Mouse (Mus musculus) kidney, postnatal 25 days (tissue): ENCODE measurements around the gene Ncor2.

ENCODE experiments used
- DNase-seq, 2 experiments: peaks; one replicate each; pipeline ENCODE4 v3.0.0; 2021; ENCODE audit warnings: mixed read lengths in 2 of 2

Gene Ncor2

DNA sequence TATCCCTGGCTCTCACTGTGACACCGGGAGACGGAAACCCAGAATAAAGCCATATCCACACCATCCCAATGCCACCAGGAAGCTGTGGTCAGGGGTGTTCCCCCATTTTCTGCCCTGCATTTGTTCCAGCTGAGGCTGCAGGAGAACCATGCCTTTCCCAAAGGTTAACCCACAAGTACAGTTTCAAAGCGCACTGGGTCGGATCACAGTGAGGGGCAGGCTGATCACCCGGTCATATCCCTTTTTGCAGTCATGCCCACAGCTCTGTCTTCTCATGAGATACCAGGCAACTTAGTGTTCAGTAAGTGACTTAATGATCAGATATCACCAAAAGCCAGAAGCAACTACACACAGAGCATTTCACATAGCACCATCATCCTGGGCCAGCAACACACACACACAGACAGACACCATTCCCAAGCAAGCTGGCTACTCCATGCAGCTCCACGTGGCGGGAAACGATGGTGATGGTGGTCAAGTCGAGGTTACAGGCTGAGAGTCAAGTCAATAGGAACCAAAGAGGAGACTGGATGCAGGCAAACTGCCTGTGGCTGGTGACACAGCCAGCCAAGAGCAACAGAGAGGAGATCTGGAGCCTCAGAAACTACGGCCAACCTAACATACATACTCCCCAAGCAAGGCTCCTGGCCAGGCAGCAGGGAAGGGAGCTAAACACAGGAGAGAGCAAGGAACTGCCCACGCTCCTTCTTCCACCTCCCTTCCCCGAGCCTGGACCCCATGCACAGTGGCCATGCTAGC, 35.7 kb downstream of the Ncor2 start:
- DNase-seq, result no peak

DNA sequence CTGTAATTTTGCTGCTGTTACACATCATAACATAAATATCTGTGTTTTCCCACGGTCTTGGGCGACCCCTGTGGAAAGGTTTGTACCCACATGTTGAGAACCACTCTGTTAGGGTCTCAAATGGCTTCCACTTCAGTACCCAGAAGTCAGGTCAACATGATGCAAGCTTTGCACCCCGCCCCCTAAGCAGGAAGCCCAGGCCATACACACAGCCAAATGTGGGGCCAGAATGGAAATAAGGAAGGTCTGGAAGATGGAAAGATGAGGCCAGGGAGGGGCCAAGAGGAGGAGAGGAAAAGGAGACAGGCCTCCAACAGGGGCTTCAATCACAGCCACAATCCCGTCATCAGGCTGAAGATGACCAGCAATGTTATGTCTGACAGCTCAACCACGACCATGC, 37.1 kb downstream of the Ncor2 start:
- no peak for DNase-seq

DNA sequence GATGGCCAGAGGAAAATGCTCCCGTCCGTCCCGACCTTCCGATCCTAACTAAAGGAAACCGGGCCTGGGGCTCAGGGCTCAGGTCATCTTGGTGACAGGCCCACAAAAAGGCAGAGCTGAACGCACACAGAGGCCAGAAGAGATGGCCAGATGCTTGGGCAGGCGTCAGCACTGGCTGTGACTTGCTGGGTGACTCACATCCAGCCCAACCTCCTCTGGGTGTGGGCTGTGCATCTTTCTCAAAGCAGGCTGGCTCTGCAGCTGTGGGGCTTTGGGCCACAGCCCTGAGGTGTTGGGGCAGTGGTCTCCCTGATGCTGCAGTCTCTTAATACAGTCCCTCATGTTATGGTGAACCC, 37.5 kb downstream of the Ncor2 start:
- DNase-seq, result no peak

DNA sequence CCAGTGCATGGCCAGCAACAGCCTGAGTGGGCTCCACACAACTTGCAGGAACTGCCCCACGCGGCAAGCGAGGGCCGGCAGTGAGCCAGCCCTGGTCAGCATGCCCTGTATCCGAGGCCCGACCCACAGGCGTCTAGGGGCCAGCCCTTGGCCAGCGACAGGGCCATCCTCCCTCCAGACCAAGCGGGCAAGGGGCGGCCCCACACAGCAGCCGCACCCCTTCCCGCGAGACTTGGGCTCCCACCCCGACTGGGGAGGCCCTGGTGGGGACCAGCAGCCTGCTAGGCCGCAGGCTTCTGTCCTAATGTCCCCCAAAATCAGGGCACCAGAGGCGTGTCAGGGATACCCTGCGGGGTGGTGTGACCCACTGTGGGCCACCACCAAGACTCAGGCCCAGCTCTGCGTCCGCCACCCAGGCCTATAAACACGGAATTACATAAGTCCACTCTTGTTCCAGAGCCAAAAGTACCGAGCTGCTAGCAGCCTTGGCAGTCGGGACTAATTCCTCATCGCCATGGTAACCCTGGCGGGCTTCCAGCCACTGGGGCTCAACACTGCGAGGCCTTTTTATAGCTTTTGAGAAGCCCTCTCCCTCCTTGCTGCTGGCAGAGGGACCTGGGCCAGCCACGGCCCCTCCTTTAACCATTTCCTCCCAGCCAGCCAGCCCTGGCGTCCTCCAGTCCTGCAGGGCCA, 38.0 kb downstream of the Ncor2 start:
- peak; percentile 100 for DNase-seq

DNA sequence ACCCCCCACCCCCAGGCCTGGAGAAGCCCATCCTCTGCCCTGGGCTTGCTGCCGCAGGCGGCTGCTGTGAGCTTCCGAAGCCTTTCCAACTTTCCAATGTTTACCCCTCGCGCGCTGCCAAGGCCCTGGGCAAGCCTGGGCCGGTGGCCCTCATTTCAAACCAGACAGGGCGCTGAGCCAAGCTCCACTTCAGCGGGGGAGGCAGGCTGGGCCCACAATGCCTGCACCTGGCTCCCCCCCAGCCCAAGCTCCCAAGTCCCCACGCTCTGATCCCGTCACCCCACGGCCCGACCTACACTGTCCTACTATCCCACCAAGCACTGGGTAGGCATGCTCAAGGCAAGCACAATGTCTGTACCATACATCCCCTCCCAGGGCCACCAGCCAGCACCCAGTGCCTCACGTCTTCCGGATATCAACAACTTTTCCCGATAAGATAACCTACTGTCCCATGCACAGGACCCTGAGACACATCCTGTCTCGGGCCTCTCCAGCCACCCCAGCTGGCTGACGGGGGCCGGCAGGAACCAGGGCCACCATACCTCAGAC, 38.8 kb downstream of the Ncor2 start:
- peak; percentile 83 to 90 for DNase-seq

DNA sequence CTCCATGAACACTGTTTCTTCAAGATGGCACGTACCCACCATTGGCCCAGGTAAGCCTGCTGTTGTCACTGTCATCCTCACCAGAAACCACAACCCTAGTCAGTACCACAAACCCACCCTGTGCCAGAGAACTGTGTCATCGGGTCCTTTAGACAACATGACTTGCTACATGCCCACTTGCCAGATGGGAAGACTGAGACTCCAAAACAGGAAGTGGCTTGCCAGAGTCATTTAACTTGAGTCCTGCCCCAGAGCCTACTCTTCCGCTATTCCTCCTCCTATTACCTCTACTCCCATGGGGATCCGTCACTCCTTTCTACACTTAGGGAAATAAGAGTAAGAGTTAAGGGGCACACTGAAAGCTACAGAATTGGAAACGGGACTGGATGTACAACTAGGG, 39.4 kb downstream of the Ncor2 start:
- DNase-seq, result no peak

DNA sequence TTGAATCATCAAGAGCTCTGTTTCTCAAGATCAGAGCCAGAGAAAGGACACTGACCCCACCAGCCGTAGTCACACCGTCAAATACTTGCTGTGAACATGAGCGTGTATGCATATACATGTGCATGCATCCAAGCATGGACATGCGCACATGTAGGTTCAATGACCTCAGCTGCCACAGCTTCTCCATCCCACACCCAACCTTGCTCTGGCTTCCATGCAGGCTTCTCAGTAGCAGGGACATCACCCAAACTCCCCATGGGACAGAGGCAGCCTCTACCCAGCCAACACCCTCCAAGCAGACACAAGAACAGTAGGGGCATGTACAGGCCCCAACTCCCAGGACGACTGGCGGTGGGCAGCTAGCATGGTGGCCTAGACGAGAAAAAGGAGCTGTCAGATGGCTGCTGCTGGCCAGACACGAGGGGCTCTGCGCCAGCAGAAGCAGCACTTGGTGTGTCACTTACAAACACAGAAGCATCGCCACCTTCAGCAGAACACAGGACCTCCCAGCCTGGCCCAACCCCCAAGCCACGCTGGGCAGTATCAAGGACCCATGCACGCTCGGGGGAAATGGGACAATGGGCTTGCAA, 40.1 kb downstream of the Ncor2 start:
- no peak for DNase-seq

DNA sequence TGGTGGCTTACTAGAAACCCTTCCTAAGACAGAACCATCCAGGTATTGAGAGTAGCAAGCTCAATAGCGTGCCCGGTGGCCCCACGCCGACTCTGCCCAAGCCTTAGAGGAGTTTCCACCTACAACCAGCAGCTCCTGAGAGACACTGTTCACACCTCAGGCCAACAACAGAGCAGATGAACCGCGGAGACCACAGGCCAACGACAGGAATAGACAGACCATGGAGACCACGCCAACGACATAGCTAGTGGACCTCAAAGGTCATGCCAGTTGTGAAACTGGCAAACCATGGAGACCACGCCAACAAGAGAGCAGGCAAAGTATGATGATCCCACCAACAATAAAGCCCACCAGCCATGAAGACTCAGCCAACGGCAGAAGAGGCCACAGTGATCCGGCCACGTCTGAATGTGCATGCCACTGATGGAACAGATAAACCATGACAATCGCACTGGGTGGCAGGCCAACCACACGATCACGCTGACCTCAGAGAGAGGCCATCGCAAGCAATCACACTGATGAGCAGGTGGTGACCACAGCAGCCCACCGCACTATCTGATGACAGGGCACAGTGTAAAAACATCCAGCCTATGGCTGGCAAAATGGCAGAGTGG, 41.2 kb downstream of the Ncor2 start:
- DNase-seq, result no peak

DNA sequence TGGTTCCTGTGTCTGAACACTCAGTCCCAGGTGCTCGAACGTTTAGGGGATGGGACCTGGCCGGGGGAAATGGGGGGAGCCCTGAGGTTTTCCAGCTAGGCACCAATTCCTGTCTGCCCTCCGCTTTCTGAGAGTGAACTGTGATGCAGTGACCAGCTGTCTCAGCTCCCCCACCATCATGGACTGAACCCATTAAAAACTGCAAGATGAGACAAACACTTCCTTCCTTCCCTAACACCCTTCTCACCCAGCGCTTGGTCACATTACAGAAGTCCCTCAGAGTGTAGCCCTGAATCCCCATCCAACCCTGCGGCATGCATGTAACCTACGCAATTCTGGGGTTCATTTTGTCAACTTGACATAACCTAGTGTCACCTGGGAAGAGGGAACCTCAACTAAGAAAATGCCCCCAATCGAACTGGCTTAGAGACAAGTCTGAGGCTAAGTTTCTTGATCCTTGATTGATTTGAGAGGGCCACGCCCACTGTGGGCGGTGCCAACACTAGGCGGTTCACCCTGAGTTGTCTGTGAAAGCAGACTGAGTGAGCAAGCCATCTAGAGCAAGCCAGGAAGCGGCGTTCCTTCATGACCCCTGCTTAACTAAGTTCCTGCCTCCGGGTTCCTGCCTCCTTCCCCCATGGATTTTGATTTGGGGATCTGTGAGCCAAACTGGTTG, 41.9 kb downstream of the Ncor2 start:
- DNase-seq, result peak in 1 of 2 experiments; percentile 49

DNA sequence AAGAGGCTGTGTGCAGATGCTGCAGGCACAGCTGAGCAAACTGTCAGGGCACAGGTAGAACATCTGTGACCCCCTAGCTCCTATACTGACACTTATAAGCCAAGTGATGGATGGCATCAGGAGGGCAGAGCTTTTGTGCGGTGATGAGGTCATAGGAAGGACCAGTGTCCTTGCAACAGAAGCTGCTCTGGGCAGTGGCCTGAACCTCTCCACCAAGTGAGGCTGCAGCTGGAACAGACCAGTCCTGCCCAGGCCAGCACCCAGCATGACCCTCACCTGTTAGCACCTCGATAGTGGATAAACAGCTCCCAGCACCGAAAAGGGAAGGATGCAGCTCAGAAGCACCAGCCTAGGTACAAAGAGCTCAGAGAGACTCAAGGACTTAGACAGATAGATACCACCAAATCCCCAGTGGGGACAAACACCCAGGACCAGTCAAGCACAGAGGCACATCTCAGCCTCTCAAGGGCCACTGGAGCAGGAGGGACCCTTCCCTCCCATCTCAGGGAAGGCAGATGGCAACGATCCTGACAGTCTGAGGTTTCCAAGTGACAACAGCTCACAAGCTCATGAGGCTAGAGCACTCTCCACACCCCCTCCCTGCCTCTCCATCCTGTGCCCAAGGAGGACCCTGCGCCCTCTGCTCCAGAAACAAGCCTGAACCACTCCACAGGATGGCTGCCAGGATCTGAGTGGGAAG, 42.6 kb downstream of the Ncor2 start:
- no peak for DNase-seq

DNA sequence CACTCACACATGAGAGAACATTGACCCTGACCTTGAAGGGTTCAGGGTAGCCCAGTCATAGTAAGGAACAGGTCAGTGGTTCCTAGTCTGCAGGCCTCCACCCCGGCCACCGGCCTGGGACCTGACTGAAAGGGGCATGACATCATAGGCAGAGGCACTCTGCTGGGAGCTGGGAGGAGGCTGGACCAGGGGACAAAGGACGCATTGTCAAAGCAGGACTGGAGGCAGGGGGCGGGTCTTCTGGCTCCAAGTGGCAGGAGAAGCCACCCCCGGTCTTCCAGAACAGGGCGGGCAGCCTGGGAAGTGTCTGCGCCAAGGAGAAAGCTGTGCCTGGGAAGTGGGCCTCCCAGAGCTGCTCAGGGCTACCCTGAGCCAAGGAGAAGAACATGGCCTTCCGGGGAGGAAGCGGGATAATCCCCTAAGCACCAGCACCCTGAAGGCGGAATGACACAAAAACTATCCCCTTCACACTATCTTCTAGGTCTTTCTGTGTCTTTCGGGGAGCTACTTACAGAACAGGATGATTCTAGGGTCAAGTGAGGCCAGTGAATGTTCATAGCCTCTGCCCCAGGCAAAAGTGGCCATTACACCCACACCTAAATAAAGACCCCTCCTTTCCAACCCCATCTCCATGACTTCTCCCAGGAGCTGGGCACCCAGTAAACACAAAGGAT, 44.1 kb downstream of the Ncor2 start:
- DNase-seq, result peak; percentile 69 to 90

DNA sequence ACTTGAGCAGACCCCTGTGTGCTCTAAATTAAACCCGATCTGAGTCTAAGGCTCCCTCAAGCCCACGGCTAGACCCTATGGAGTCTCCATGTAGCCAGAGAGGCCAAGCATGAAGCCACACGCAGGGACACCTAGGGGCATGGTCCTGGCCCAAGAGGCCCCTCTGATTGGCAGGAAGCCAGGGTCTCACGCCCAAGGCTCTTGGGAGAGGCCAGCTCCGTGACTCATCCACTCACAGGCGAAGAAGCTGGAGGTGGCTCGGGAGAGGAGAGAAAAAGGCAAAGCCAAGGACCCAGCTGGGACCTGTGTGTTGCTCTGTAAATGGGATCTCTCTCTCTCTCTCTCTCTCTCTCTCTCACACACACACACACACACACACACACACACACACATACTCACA, 44.6 kb downstream of the Ncor2 start:
- no peak for DNase-seq

DNA sequence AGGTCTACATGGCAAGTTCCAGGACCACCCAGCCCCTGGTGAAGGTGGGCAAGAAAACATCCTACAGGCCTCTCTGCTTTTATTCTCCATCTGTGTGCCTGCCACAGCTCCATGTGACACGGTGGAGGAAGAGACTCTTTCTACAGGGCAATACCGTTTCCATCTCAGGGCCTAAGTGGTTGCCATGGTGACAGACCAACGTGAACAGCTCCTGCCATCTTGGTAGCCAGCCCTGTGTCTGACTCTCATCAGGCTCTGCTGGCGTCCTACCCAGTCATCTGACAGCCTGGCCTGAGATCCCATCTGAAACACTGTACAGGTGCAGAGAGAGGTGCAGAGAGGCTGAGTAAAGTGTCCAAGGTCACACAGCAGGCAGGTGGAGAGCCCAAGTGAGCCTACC, 45.4 kb downstream of the Ncor2 start:
- no peak for DNase-seq

DNA sequence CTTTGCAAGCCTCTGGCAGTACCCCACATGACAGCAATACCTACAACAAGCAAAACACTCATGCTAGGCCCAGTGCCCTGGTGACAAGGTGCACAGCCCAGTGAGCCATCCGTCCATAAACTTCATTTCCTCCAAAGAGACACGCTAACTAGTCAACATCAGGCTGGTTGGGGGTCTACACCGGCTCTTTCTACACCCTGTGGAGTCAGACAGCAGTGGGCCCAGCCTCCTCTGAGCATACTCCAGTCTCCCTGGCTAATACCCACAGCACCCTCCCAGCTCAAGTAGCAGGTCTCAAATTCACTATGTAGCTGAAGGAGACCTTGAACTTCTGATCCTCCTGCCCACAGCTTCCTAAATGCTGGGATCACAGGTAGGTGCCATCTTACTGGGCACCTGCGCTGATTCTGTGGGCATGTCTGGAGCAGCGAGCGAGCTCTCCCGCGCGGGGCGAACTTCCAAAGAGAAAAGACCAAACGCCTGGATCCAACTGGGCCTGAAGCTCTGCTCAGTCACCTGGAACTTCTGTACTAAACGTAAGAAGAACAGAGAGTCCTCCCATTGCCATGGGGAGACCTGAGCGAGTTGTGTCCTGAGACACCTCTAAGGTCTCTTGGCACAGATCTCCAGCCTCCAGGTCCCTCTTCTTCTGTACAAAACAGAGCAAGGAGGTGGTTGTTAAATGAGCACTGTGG, 46.3 kb downstream of the Ncor2 start:
- DNase-seq, result no peak

DNA sequence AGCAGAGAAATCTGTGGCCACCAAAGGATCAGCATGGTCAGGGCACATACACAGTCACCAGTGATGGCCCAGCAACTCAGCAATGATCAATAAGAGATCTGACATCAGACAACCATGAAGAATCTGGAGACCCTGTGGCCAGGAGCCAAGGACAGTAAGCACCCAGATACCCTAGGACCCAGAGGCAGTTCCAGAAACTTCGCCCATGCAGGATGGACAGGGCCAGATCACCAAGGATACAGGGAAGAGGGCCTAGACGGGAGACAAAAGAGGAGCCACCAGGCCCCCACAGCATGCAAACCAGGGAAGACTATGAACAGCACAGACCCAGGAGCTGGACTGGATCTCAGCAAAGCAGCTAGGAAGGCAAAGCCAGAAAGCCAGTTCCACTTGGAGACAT, 47.0 kb downstream of the Ncor2 start:
- no peak for DNase-seq

DNA sequence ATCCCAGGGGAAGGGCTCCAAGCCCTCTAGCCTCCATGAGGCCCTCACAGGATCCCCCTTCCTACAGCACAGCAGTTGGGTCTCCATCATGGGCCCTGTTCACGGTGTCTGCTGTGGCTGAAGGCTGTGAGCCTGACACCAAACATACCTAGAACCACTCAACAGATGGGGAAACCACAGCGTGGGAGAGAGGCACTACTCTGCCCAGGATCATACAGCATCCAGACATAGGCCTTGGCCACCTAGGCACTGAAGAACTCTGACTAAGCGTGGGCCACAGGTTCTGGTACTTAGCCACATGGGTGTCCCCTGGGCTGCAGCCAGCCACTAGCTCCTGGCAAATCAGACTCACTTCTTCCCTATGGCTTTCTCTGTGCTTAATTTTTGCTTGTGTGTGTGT, 48.6 kb downstream of the Ncor2 start:
- no peak for DNase-seq

DNA sequence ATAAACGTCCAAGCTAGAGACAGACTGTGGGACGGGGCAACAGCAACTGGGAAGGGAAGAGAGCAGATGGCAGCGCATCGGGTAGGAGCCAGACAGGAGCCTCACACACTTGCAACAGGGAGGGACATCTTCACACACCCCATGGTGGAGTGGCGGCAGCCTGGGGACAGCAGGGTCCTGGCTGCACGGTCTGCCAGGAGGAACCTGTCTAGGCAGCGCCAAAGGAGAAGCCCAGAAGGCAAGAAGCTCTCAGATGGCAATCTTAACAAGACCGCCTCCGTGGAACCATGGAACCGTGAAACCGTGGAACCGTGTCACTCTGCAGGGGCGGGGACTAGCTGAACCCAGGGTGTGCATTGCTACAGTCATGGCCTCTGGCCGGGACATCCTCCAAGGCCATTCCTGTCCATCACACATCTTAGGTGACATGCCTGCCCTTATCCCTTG, 50.1 kb downstream of the Ncor2 start:
- peak in 1 of 2 experiments; percentile 35 for DNase-seq

DNA sequence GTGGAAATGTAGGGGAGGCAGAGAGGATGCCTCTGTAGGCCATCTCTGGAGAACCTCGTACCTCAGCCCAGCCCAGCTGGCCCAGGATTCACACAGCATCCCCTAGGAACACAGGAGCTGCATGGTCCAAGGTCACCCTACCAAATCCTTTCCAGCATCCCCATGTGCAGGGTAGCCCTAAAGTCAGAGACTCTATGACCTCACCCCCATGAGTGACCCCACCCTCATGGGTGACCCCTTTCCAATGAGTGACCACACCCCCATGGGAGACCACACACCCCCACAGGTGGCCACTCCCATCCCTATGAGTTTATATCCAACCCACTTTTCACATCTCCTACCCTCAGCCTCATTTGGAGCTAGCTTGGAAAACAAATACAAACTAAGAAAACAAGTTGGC, 51.1 kb downstream of the Ncor2 start:
- no peak for DNase-seq

DNA sequence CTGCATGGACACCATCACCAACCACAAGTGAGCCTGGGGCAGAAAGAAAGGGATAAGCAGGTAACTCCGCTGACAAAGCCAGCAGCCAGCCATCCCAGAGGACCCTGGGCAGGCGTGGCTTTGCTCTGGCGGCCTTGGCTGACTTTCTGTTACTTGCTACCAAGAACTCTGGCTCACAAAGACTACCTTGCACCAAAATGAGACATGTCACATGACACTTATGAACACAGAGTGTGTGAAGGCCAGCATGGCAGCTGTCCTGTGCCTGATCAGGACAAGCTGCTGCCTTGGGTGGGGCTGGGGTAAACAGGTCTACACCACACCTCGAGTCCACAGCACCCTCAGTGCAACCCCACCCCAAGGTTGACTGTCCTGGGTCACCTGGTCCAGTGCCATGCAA, 51.6 kb downstream of the Ncor2 start:
- DNase-seq, result no peak

DNA sequence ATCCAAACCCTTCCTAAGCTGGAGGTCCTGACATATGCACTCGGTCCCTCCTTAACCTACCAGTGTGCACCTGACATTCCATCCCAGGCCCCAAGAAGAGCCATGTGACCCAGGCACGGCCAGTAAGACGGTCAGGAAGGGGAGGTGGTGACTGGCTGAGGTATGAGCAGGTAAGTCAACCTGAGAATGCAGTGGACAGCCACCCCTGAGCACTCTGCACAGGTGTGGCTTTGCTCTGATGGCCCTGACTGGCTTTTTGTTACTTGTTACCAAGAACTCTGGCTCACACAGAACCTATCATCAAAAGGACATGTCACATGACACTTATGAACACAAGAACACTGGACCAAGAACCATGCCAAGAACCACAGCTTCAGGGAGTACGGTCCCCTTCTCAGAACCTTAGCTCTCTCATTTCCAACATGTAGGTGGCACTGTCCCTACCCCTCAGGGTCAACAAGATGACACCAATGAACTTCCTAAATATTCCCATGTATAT, 53.0 kb downstream of the Ncor2 start:
- no peak for DNase-seq

DNA sequence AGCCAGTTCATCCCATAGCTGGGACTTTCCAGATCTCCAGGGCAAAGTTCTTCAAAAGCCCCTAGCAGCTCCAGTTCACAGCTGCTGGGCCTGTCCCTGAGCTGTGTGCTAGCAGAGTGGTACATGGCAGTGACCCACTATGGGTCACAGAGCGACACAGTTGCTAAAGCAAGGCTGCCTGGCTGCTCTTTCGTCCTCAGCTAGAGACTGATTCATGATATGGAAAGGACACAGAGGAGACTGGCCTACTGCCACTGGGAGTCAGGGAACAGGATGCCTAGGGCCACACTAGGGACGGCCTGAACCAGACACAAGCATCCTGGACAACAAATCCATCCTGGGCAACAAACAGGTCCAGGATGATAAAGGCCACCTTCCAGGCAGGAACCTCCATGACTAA, 53.8 kb downstream of the Ncor2 start:
- peak; percentile 29 to 66 for DNase-seq
